Mouse (Mus musculus) ES-E14 (cell line): ENCODE results near the gene Pard3.

Experiments used
- CHD2 ChIP-seq: IDR thresholded peaks from 2 replicates; pipeline ENCODE4 v1.6.1; 2014; ENCODE audit warnings: mild to moderate bottlenecking, low read depth, low read length, inconsistent platforms
- MAFK ChIP-seq: IDR thresholded peaks from 2 replicates; pipeline ENCODE4 v1.6.1; 2014; ENCODE audit warnings: mild to moderate bottlenecking, low read depth, low read length, inconsistent platforms; ENCODE audit not compliant: insufficient read depth
- ZC3H11A ChIP-seq: IDR thresholded peaks from 2 replicates; pipeline ENCODE4 v1.6.1; 2012; ENCODE audit warnings: low read depth, mild to moderate bottlenecking, inconsistent platforms, low read length, borderline replicate concordance

- TF ChIP-seq CHD2 (no peak), MAFK (no peak), ZC3H11A (no peak)
Measured at GRCm38 (mm10) chr8:127134327-127134726, 70.6 kb downstream of the Pard3 start.
